Mouse (Mus musculus): Measurements from ENCODE around the gene Dcaf17. TPM values are rescaled to one million over a fixed set of nuclear protein-coding genes. Genes with fewer than 3 reads are reported as not detected.
A peak's percentile ranks its signal among the peaks of the same experiment; 100 is the strongest.

The Dcaf17 gene
- 38.9 and 41.5 TPM in 2 replicates for polyA plus RNA-seq (2015; fragmentation: Nextera tagmentation; extraction: Ambion mirVana)

- H3K27me3 ChIP-seq (replicated peaks; ENCODE audit: control insufficient read depth, insufficient read depth, low read length) = no peaks in the 10 kb centered on the region
- peak within 1 kb of the TSS; percentile 95 for H3K9ac ChIP-seq (ENCODE audit: low read depth, low read length)
- ATAC-seq = peak; percentile 99
- peak within 1 kb of the TSS; percentile 98 for H3K27ac ChIP-seq (ENCODE audit: low read length)
- H3K4me1 ChIP-seq (ENCODE audit: control insufficient read depth, insufficient read depth, low read length) = 0 out of 2 replicates have a peak, but pooled peaks cover 7% of the 10 kb centered on the region
- peaks cover 2% of the 10 kb centered on the region; the same call in 1 of the 2 replicates for H3K36me3 ChIP-seq (ENCODE audit: control insufficient read depth, insufficient read depth, low read length)
- H3K9me3 ChIP-seq (ENCODE audit: control insufficient read depth, low read length) = no peaks in the 10 kb centered on the region
- 0% methylated on average over 57 of the region's 57 CpGs for WGBS
- H3K4me2 ChIP-seq (ENCODE audit: low read depth, low read length) = peak within 1 kb of the TSS; percentile 67
- H3K4me3 ChIP-seq (ENCODE audit: low read length) = peak within 1 kb of the TSS; percentile 91
Observed at GRCm38 (mm10) chr2:71055300-71056114, at the start of gene Dcaf17, which contains the start of gene Mettl8. Dcaf17 (plus strand) TSS chr2:71055328. Mettl8 (minus strand) TSS chr2:71055583.

GRCm38 (mm10) chr2:71011816-71012215 is 43.3 kb upstream of the Dcaf17 start:
- WGBS = 93% methylated on average over 1 of the region's 1 CpGs
- no peak for ATAC-seq

GRCm38 (mm10) chr2:71013521-71013920 is 41.6 kb upstream of the Dcaf17 start:
- no peak for ATAC-seq
- WGBS = 90% methylated on average over 7 of the region's 7 CpGs

More at GRCm38 (mm10) chr2:71011816-71012215, 43.3 kb upstream of the Dcaf17 start:
- no peaks in the 10 kb centered on the region for H3K36me3 ChIP-seq (ENCODE audit: control insufficient read depth, insufficient read depth, low read length)
- H3K4me3 ChIP-seq (ENCODE audit: low read length) = no peak overlapping the region
- no peak overlapping the region for H3K9ac ChIP-seq (ENCODE audit: low read depth, low read length)
- H3K4me1 ChIP-seq (ENCODE audit: control insufficient read depth, insufficient read depth, low read length) = no peaks in the 10 kb centered on the region
- no peak overlapping the region for H3K27ac ChIP-seq (ENCODE audit: low read length)
- no peaks in the 10 kb centered on the region for H3K9me3 ChIP-seq (ENCODE audit: control insufficient read depth, low read length)
- no peaks in the 10 kb centered on the region for H3K27me3 ChIP-seq (replicated peaks; ENCODE audit: control insufficient read depth, insufficient read depth, low read length)
- no peak overlapping the region for H3K4me2 ChIP-seq (ENCODE audit: low read depth, low read length)

GRCm38 (mm10) chr2:71019277-71019676 is 35.9 kb upstream of the Dcaf17 start:
- 69% methylated on average over 9 of the region's 9 CpGs for WGBS
- Histone ChIP-seq H3K4me3 (ENCODE audit: low read length) (no peak overlapping the region), H3K4me1 (ENCODE audit: control insufficient read depth, insufficient read depth, low read length) (no peaks in the 10 kb centered on the region), H3K4me2 (ENCODE audit: low read depth, low read length) (no peak overlapping the region), H3K27me3 (replicated peaks; ENCODE audit: control insufficient read depth, insufficient read depth, low read length) (no peaks in the 10 kb centered on the region), H3K9ac (ENCODE audit: low read depth, low read length) (no peak overlapping the region), H3K27ac (ENCODE audit: low read length) (no peak overlapping the region), H3K36me3 (ENCODE audit: control insufficient read depth, insufficient read depth, low read length) (no peaks in the 10 kb centered on the region), H3K9me3 (ENCODE audit: control insufficient read depth, low read length) (no peaks in the 10 kb centered on the region)
- no peak for ATAC-seq

More at GRCm38 (mm10) chr2:71013521-71013920, 41.6 kb upstream of the Dcaf17 start:
- no peak overlapping the region for H3K27ac ChIP-seq (ENCODE audit: low read length)
- H3K4me2 ChIP-seq (ENCODE audit: low read depth, low read length) = no peak overlapping the region
- no peaks in the 10 kb centered on the region for H3K27me3 ChIP-seq (replicated peaks; ENCODE audit: control insufficient read depth, insufficient read depth, low read length)
- H3K9me3 ChIP-seq (ENCODE audit: control insufficient read depth, low read length) = no peaks in the 10 kb centered on the region
- no peak overlapping the region for H3K4me3 ChIP-seq (ENCODE audit: low read length)
- no peaks in the 10 kb centered on the region for H3K36me3 ChIP-seq (ENCODE audit: control insufficient read depth, insufficient read depth, low read length)
- H3K9ac ChIP-seq (ENCODE audit: low read depth, low read length) = no peak overlapping the region
- no peaks in the 10 kb centered on the region for H3K4me1 ChIP-seq (ENCODE audit: control insufficient read depth, insufficient read depth, low read length)

- H3K4me1 ChIP-seq (ENCODE audit: control insufficient read depth, insufficient read depth, low read length) = no peaks in the 10 kb centered on the region
- no peak overlapping the region for H3K4me2 ChIP-seq (ENCODE audit: low read depth, low read length)
- H3K36me3 ChIP-seq (ENCODE audit: control insufficient read depth, insufficient read depth, low read length) = no peaks in the 10 kb centered on the region
- no peak overlapping the region for H3K4me3 ChIP-seq (ENCODE audit: low read length)
- 70% methylated on average over 8 of the region's 8 CpGs for WGBS
- no peak overlapping the region for H3K9ac ChIP-seq (ENCODE audit: low read depth, low read length)
- H3K9me3 ChIP-seq (ENCODE audit: control insufficient read depth, low read length) = no peaks in the 10 kb centered on the region
- no peak for ATAC-seq
- H3K27me3 ChIP-seq (replicated peaks; ENCODE audit: control insufficient read depth, insufficient read depth, low read length) = no peaks in the 10 kb centered on the region
- H3K27ac ChIP-seq (ENCODE audit: low read length) = no peak overlapping the region
Observed at GRCm38 (mm10) chr2:71019704-71020375, 35.3 kb upstream of the Dcaf17 start.

GRCm38 (mm10) chr2:71020674-71021073 is 34.5 kb upstream of the Dcaf17 start:
- H3K4me1 ChIP-seq (ENCODE audit: control insufficient read depth, insufficient read depth, low read length) = peaks cover under 1% of the 10 kb centered on the region; the same call in 1 of the 2 replicates
- H3K36me3 ChIP-seq (ENCODE audit: control insufficient read depth, insufficient read depth, low read length) = no peaks in the 10 kb centered on the region
- no peak overlapping the region for H3K9ac ChIP-seq (ENCODE audit: low read depth, low read length)
- ATAC-seq = no peak
- H3K4me3 ChIP-seq (ENCODE audit: low read length) = no peak overlapping the region
- H3K4me2 ChIP-seq (ENCODE audit: low read depth, low read length) = no peak overlapping the region
- 78% methylated on average over 8 of the region's 8 CpGs for WGBS
- no peaks in the 10 kb centered on the region for H3K27me3 ChIP-seq (replicated peaks; ENCODE audit: control insufficient read depth, insufficient read depth, low read length)
- H3K27ac ChIP-seq (ENCODE audit: low read length) = no peak overlapping the region
- no peaks in the 10 kb centered on the region for H3K9me3 ChIP-seq (ENCODE audit: control insufficient read depth, low read length)

GRCm38 (mm10) chr2:71022991-71023390 is 32.1 kb upstream of the Dcaf17 start:
- no peak for ATAC-seq
- 95% methylated on average over 6 of the region's 6 CpGs for WGBS
- H3K4me3 ChIP-seq (ENCODE audit: low read length) = no peak overlapping the region

GRCm38 (mm10) chr2:71023986-71024385 is 31.1 kb upstream of the Dcaf17 start:
- Histone ChIP-seq H3K36me3 (ENCODE audit: control insufficient read depth, insufficient read depth, low read length) (no peaks in the 10 kb centered on the region), H3K27ac (ENCODE audit: low read length) (no peak overlapping the region), H3K9me3 (ENCODE audit: control insufficient read depth, low read length) (no peaks in the 10 kb centered on the region), H3K27me3 (replicated peaks; ENCODE audit: control insufficient read depth, insufficient read depth, low read length) (no peaks in the 10 kb centered on the region), H3K4me2 (ENCODE audit: low read depth, low read length) (no peak overlapping the region), H3K4me3 (ENCODE audit: low read length) (no peak overlapping the region), H3K9ac (ENCODE audit: low read depth, low read length) (no peak overlapping the region), H3K4me1 (ENCODE audit: control insufficient read depth, insufficient read depth, low read length) (peaks cover 4% of the 10 kb centered on the region; the same call in 1 of the 2 replicates)
- WGBS = 90% methylated on average over 6 of the region's 6 CpGs
- ATAC-seq = no peak

More at GRCm38 (mm10) chr2:71022991-71023390, 32.1 kb upstream of the Dcaf17 start:
- Histone ChIP-seq H3K9me3 (ENCODE audit: control insufficient read depth, low read length) (no peaks in the 10 kb centered on the region), H3K27ac (ENCODE audit: low read length) (no peak overlapping the region), H3K36me3 (ENCODE audit: control insufficient read depth, insufficient read depth, low read length) (no peaks in the 10 kb centered on the region), H3K4me2 (ENCODE audit: low read depth, low read length) (no peak overlapping the region), H3K9ac (ENCODE audit: low read depth, low read length) (no peak overlapping the region), H3K27me3 (replicated peaks; ENCODE audit: control insufficient read depth, insufficient read depth, low read length) (no peaks in the 10 kb centered on the region), H3K4me1 (ENCODE audit: control insufficient read depth, insufficient read depth, low read length) (peaks cover 4% of the 10 kb centered on the region; the same call in 1 of the 2 replicates)

- Histone ChIP-seq H3K4me2 (ENCODE audit: low read depth, low read length) (no peak overlapping the region), H3K27me3 (replicated peaks; ENCODE audit: control insufficient read depth, insufficient read depth, low read length) (no peaks in the 10 kb centered on the region), H3K36me3 (ENCODE audit: control insufficient read depth, insufficient read depth, low read length) (no peaks in the 10 kb centered on the region), H3K9me3 (ENCODE audit: control insufficient read depth, low read length) (no peaks in the 10 kb centered on the region), H3K9ac (ENCODE audit: low read depth, low read length) (no peak overlapping the region), H3K27ac (ENCODE audit: low read length) (no peak overlapping the region), H3K4me3 (ENCODE audit: low read length) (no peak overlapping the region), H3K4me1 (ENCODE audit: control insufficient read depth, insufficient read depth, low read length) (peaks cover 4% of the 10 kb centered on the region; the same call in 1 of the 2 replicates)
- ATAC-seq = no peak
- 40% methylated on average over 12 of the region's 12 CpGs for whole genome bisulfite sequencing
Observed at GRCm38 (mm10) chr2:71025576-71026315, 29.4 kb upstream of the Dcaf17 start.

Data from intestine, embryonic 16.5 days (tissue).